Mouse (Mus musculus) midbrain, embryonic 11.5 days (tissue): ENCODE measurements at regions not wholly inside any gene's neighbourhood (a gene's known extent, or its start where the extent isn't known, plus 50 kb on each side); places are given as distances from the start of the nearest gene placed in this dataset.

ENCODE experiments used
- ATAC-seq: fragments of 200-750 bp; cut with Nextera tagmentation; 2 replicates; pipeline ENCODE4 v1.8.0; 2017; ENCODE audit warnings: moderate TSS enrichment, moderate library complexity; ENCODE audit not compliant: low FRiP score
- DNase-seq: peaks from one replicate; pipeline ENCODE4 v3.0.0; 2015; ENCODE audit warnings: low spot score; ENCODE audit errors: missing footprints
- H3K27ac ChIP-seq: fragments of 300-500 bp; sonication (generic); 2 replicates; pipeline ENCODE4 v1.5.1; 2014; ENCODE audit warnings: low read depth, low read length
- H3K27me3 ChIP-seq: fragments of 300-500 bp; sonication (generic); 2 replicates; pipeline ENCODE4 v1.6.1; 2014; ENCODE audit warnings: mild to moderate bottlenecking, low read length, moderate library complexity, mixed read lengths; ENCODE audit not compliant: control insufficient read depth, insufficient read depth
- H3K36me3 ChIP-seq: fragments of 300-500 bp; sonication (generic); 2 replicates; pipeline ENCODE4 v1.6.1; 2014; ENCODE audit warnings: mild to moderate bottlenecking, low read length, moderate library complexity, mixed read lengths; ENCODE audit not compliant: control insufficient read depth, insufficient read depth
- H3K4me1 ChIP-seq: fragments of 300-500 bp; sonication (generic); 2 replicates; pipeline ENCODE4 v1.6.1; 2014; ENCODE audit warnings: low read length; ENCODE audit not compliant: control insufficient read depth, insufficient read depth
- H3K4me2 ChIP-seq: fragments of 300-500 bp; sonication (generic); 2 replicates; pipeline ENCODE4 v1.6.1; 2014; ENCODE audit warnings: mild to moderate bottlenecking, moderate library complexity
- H3K4me3 ChIP-seq: fragments of 300-500 bp; sonication (generic); 2 replicates; pipeline ENCODE4 v1.5.1; 2014; ENCODE audit warnings: low read depth, low read length
- H3K9ac ChIP-seq: fragments of 300-500 bp; sonication (generic); 2 replicates; pipeline ENCODE4 v1.6.1; 2014; ENCODE audit warnings: low read length
- H3K9me3 ChIP-seq: fragments of 300-500 bp; sonication (generic); 2 replicates; pipeline ENCODE4 v1.6.1; 2016; ENCODE audit warnings: low read length; ENCODE audit not compliant: control insufficient read depth
- WGBS: fragments of 180-500 bp; shearing (Covaris S2); extraction: QIAGEN DNeasy Blood & Tissue Kit; methylation state at CpG from one replicate; pipeline ENCODE4 v1.1.7; 2014; 5-methylcytosine and 5-hydroxymethylcytosine counted together

- no peaks in the 10 kb centered on the region for H3K36me3 ChIP-seq
Observed at GRCm38 (mm10) chr2:9422686-9423085, 458.4 kb upstream of the 4930412O13Rik start.

DNA sequence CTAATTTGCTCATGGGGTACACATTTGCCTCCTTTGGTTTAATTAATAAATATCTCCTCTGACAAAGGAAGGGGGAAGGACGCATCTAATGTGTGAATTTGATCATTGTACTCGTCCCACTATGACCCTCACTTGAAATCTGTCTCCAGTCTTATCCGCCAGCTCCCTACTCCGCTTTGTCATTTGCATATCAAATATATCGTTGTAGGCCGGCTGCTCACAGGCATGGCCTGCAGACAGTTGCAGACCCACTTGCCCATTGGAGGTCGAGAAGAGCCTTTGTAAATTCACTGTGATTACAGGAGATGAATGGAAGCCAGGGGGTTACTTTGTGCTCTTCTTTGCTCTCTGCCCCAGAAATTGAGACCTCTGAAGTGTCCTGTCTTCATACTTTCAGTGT is 457.5 kb upstream of the 4930412O13Rik start:
- Histone ChIP-seq H3K4me1 (no peaks in the 10 kb centered on the region; the same call in 1 of the 2 replicates), H3K27ac (no peak overlapping the region), H3K27me3 (no peaks in the 10 kb centered on the region), H3K9ac (no peak overlapping the region), H3K4me2 (no peak overlapping the region), H3K4me3 (no peak overlapping the region), H3K36me3 (no peaks in the 10 kb centered on the region), H3K9me3 (no peaks in the 10 kb centered on the region)
- WGBS = 21% methylated on average over 7 of the region's 7 CpGs
- ATAC-seq (peak; percentile 72), DNase-seq (no peak)

More at GRCm38 (mm10) chr2:9422686-9423085, 458.4 kb upstream of the 4930412O13Rik start:
- Histone ChIP-seq H3K4me2 (no peak overlapping the region), H3K27ac (no peak overlapping the region), H3K4me1 (no peaks in the 10 kb centered on the region; the same call in 1 of the 2 replicates), H3K4me3 (no peak overlapping the region), H3K9me3 (no peaks in the 10 kb centered on the region), H3K9ac (no peak overlapping the region), H3K27me3 (no peaks in the 10 kb centered on the region)
- DNase-seq (no peak), ATAC-seq (no peak)
- 76% methylated on average over 8 of the region's 8 CpGs for WGBS

DNA sequence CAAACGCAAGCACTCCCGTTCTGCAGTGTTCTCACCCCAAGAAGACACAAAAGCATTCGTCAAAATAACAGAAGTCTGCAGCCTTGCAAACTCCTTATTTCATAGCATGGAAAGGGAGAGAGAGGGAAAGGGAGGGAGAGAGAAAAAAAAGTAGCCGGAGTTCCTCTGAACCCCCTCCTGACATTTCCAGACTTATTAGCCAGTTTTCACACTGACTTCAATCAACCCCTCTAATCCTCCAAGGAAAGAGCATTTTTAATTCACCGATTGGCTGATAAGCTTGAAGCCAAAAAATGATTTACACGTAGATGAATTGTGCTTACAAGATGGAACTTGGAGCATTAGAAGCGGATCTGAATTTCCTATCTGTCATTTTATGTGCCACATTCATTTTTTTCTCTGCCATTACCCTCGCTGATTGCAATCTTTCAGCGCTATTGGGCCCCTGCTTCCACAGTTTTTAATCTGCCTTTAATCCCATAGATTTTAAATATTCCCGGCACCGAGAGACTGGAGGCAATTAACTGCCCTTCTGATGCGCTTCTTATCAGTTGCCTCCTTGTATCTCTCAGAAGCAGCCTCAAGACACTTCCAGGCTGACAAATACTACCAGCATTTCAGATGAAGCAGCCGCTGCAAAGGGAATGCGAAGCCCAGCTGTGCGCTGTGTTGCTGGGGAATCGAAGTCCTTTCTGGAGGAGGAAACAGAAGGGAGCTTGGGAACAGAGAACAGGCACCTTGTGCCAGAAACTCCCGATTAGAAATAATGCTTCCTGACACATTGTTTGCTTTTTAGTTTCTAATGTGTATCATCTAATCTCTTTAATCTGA is 447.7 kb upstream of the 4930412O13Rik start:
- Histone ChIP-seq H3K36me3 (no peaks in the 10 kb centered on the region), H3K27me3 (no peaks in the 10 kb centered on the region), H3K9me3 (no peaks in the 10 kb centered on the region), H3K4me3 (no peak overlapping the region), H3K4me1 (no peaks in the 10 kb centered on the region), H3K4me2 (peak overlapping the region; percentile 19; the same call in 1 of the 2 replicates), H3K27ac (no peak overlapping the region), H3K9ac (no peak overlapping the region)
- no peak for DNase-seq
- WGBS = 34% methylated on average over 17 of the region's 17 CpGs
- ATAC-seq = peak; percentile 73; the same call in 1 of the 2 replicates

DNA sequence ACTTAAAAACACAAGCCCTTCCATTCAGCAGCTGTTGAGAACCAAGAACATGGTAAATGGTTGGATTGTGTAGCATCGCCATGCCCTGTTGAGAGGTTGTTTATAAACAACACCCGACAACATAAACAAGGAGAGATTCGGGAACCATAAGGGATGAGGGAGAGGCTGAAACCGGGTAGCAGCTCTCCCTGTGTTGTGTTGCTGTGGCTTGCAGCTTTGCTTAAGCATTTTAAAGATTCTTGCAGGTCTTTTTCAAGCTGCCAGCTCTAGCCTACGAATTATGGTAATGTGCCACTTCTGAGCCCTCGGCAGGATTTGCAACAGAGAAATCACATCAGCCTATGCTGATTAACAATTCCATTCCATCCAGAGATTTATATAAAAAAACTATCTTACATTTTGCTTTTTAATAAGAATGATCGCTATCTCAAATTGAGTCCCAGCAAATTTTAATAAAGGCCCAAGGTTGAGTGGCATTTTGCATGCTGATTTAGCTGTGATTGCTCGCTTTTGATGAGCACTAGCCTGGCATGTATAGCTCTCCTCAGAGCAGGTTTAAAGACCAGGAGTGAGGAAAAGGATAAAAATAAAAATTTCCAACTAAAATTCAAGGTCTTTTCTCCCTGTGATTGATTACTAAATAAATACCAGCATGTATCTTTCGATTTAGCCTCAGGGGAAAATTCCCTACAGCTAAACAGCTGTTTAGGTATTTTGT is 445.7 kb upstream of the 4930412O13Rik start:
- no peak overlapping the region for H3K4me2 ChIP-seq
- H3K27ac ChIP-seq = peak overlapping the region; percentile 8; the same call in 1 of the 2 replicates
- ATAC-seq = peak; percentile 33; the same call in 1 of the 2 replicates

GRCm38 (mm10) chr2:9443103-9443502 is 437.9 kb upstream of the 4930412O13Rik start:
- ATAC-seq = no peak
- Histone ChIP-seq H3K27ac (no peak overlapping the region), H3K4me1 (no peaks in the 10 kb centered on the region), H3K9me3 (no peaks in the 10 kb centered on the region), H3K9ac (no peak overlapping the region), H3K27me3 (no peaks in the 10 kb centered on the region), H3K4me2 (no peak overlapping the region), H3K36me3 (no peaks in the 10 kb centered on the region), H3K4me3 (no peak overlapping the region)
- DNase-seq = no peak

More for the DNA sequence above, 445.7 kb upstream of the 4930412O13Rik start:
- H3K4me1 ChIP-seq = no peaks in the 10 kb centered on the region
- H3K9ac ChIP-seq = no peak overlapping the region
- H3K27me3 ChIP-seq = no peaks in the 10 kb centered on the region
- DNase-seq = no peak
- WGBS = 66% methylated on average over 9 of the region's 9 CpGs
- H3K9me3 ChIP-seq = no peaks in the 10 kb centered on the region
- H3K4me3 ChIP-seq = no peak overlapping the region
- H3K36me3 ChIP-seq = no peaks in the 10 kb centered on the region

DNA sequence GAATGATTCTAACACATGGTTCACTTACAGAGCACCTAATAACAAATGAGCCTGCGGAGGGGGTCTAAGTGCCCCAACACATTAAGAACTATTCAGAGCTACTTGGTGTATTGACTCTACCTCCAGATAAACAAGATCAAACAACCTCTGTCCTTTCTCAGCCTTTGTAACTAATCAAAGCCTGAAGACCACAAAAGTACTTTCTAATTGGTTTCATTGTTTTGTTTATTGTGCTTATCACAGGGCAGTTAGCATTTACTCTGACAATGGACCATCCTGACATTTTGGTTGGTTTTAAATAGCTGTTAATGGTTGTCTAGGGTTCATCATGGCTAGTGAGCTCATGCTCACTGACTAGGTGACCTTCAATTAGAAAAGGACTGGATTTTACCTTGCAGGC is 435.2 kb upstream of the 4930412O13Rik start:
- Histone ChIP-seq H3K27me3 (no peaks in the 10 kb centered on the region), H3K9me3 (no peaks in the 10 kb centered on the region), H3K4me3 (no peak overlapping the region), H3K4me2 (no peak overlapping the region), H3K36me3 (no peaks in the 10 kb centered on the region), H3K9ac (no peak overlapping the region), H3K4me1 (no peaks in the 10 kb centered on the region), H3K27ac (no peak overlapping the region)
- 89% methylated on average over 1 of the region's 1 CpGs for WGBS
- ATAC-seq (no peak), DNase-seq (no peak)

GRCm38 (mm10) chr2:9464413-9464812 is 416.6 kb upstream of the 4930412O13Rik start:
- DNase-seq (no peak), ATAC-seq (no peak)
- Histone ChIP-seq H3K27me3 (no peaks in the 10 kb centered on the region), H3K4me1 (no peaks in the 10 kb centered on the region), H3K27ac (no peak overlapping the region), H3K9ac (no peak overlapping the region), H3K4me2 (no peak overlapping the region), H3K4me3 (no peak overlapping the region), H3K36me3 (no peaks in the 10 kb centered on the region), H3K9me3 (no peaks in the 10 kb centered on the region)
- WGBS = 79% methylated on average over 4 of the region's 4 CpGs

DNA sequence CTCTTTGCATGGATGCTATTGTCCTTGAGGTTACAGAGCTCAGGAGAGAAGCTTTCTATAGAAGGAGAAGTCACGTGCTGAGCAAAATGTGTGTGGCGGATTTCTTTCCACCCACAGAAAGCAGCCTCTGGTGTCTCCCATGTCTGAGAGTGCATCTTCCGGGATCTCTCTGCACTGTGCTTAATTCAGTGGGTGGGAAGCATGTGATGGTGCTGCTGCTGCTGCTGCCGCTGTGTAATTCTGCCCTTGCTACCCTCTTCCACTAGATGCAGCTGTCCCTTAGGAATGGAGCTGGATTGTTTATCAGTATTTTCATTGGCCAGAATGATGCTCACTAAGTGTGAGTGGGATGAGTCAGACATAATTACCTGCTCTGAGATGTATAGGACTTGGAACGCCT is 416.2 kb upstream of the 4930412O13Rik start:
- DNase-seq (no peak), ATAC-seq (no peak)
- no peaks in the 10 kb centered on the region for H3K27me3 ChIP-seq
- no peaks in the 10 kb centered on the region for H3K9me3 ChIP-seq
- no peak overlapping the region for H3K4me3 ChIP-seq
- H3K4me2 ChIP-seq = no peak overlapping the region
- H3K36me3 ChIP-seq = no peaks in the 10 kb centered on the region
- no peak overlapping the region for H3K27ac ChIP-seq
- WGBS = 67% methylated on average over 5 of the region's 5 CpGs
- H3K9ac ChIP-seq = no peak overlapping the region
- no peaks in the 10 kb centered on the region for H3K4me1 ChIP-seq

GRCm38 (mm10) chr2:9467573-9467972 is 413.5 kb upstream of the 4930412O13Rik start:
- ATAC-seq (no peak), DNase-seq (no peak)
- no peaks in the 10 kb centered on the region for H3K9me3 ChIP-seq

More at GRCm38 (mm10) chr2:9467573-9467972, 413.5 kb upstream of the 4930412O13Rik start:
- no peaks in the 10 kb centered on the region for H3K27me3 ChIP-seq
- H3K27ac ChIP-seq = no peak overlapping the region
- no peaks in the 10 kb centered on the region for H3K4me1 ChIP-seq
- WGBS = 81% methylated on average over 2 of the region's 2 CpGs
- no peak overlapping the region for H3K4me2 ChIP-seq
- no peak overlapping the region for H3K4me3 ChIP-seq
- H3K9ac ChIP-seq = no peak overlapping the region
- no peaks in the 10 kb centered on the region for H3K36me3 ChIP-seq
